Mouse (Mus musculus) c-Kit-negative CD71-positive TER-119-positive erythroid progenitor cells, embryonic 14.5 days (primary cell): ENCODE measurements around the gene Gria3.

ENCODE experiments used
- DNase-seq: peaks from one replicate; pipeline ENCODE4 v3.0.0-alpha.2; 2013; ENCODE audit warnings: low read depth, low spot score

Gria3 gene

GRCm38 (mm10) chrX:41564898-41565297, 164.2 kb downstream of the Gria3 start:
- DNase-seq, result no peak

- DNase-seq, result no peak
These were observed 172.4 kb downstream of the Gria3 start for GRCm38 (mm10) chrX:41573079-41573478.

- DNase-seq, result no peak
These were observed 178.1 kb downstream of the Gria3 start for GRCm38 (mm10) chrX:41578797-41579196.

- DNase-seq, result no peak
These were observed 187.0 kb downstream of the Gria3 start for GRCm38 (mm10) chrX:41587692-41588091.

GRCm38 (mm10) chrX:41607181-41607580, 206.5 kb downstream of the Gria3 start:
- no peak for DNase-seq

GRCm38 (mm10) chrX:41614920-41615319, 214.3 kb downstream of the Gria3 start:
- no peak for DNase-seq

- no peak for DNase-seq
These were observed 216.3 kb downstream of the Gria3 start for GRCm38 (mm10) chrX:41616928-41617327.

- DNase-seq, result no peak
These were observed 217.7 kb downstream of the Gria3 start for GRCm38 (mm10) chrX:41618396-41618795.

GRCm38 (mm10) chrX:41633576-41633975, 232.9 kb downstream of the Gria3 start:
- no peak for DNase-seq

- DNase-seq, result no peak
These were observed 244.3 kb downstream of the Gria3 start for GRCm38 (mm10) chrX:41644954-41645353.

GRCm38 (mm10) chrX:41657791-41658190, 257.1 kb downstream of the Gria3 start:
- DNase-seq, result no peak

- DNase-seq, result no peak
These were observed 288.2 kb downstream of the Gria3 start for GRCm38 (mm10) chrX:41688869-41689268.

GRCm38 (mm10) chrX:41692076-41692475, 291.4 kb downstream of the Gria3 start:
- DNase-seq, result no peak
